Mouse (Mus musculus): ENCODE data around the gene Faap24.

- TF ChIP-seq ZC3H11A (IDR thresholded peaks at IDR 0.05; ENCODE audit: borderline replicate concordance, low read depth, low read length) (no peak), CHD2 (IDR thresholded peaks at IDR 0.05; ENCODE audit: low read depth, low read length) (no peak), HCFC1 (IDR thresholded peaks at IDR 0.05; ENCODE audit: borderline replicate concordance, insufficient read depth, low read length) (no peak), MAFK (IDR thresholded peaks at IDR 0.05; ENCODE audit: insufficient read depth, low read depth, low read length) (no peak)
These were observed 51.8 kb downstream of the Faap24 start for GRCm38 (mm10) chr7:35344785-35345330.

All from ES-E14 (cell line).